Mouse (Mus musculus): ENCODE data around the gene Fmo5. TPM values are rescaled to one million over a fixed set of nuclear protein-coding genes. Genes with fewer than 3 reads are reported as not detected.

Fmo5 gene
- total RNA-seq, 2 experiments from 2014 or later, result 1.8 TPM

GRCm38 (mm10) chr3:97629941-97630340, 1.3 kb downstream of the Fmo5 start:
- ATAC-seq (replicated peaks; ENCODE audit: poor library complexity, severe bottlenecking), result no peak

DNA sequence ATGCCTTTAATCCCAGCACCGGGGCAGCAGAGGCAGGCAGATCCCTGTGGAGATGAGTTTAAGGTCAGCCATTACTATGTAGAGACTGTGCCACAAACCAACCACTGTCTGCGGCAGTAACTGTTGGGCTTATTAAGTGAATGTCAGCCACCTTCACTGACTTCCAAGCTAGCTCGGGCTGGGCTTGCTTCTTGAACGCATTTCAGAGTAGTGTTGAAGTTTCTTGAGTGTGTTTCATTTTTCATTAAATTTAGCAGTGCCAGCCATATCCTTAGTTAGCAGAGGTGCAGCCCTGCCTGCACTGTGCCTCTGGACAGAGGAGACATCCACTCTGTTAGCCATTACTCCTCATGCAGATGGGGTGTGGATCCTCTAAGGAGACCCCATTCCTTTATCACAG, 2.1 kb downstream of the Fmo5 start:
- ATAC-seq (replicated peaks; ENCODE audit: poor library complexity, severe bottlenecking), result no peak

- ATAC-seq (replicated peaks; ENCODE audit: poor library complexity, severe bottlenecking), result peak; percentile 72
These were observed 2.8 kb downstream of the Fmo5 start for GRCm38 (mm10) chr3:97631258-97631860.

GRCm38 (mm10) chr3:97633456-97633855, 4.9 kb downstream of the Fmo5 start:
- no peak for ATAC-seq (replicated peaks; ENCODE audit: poor library complexity, severe bottlenecking)

DNA sequence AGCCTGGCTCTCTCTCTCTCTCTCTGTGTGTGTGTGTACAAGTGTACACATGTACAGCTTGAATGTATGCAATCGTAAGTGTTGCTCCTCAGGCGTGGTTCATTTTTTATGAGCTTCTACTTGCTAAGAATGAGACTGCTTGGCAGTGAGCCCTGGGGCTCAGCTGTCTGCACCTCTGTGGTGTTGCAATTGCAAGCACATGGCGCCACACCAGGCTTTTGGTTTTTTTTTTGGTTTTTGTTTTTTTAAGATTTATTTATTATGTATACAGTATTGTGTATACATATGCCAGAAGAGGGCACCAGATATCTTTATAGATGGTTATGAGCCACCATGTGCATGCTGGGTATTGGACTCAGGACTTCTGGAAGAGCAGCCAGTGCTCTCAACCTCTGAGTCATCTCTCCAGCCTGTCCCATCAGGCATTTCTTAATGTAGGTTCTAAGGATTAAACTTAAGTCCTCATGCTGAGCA, 5.7 kb downstream of the Fmo5 start:
- peak; percentile 65 for ATAC-seq (replicated peaks; ENCODE audit: poor library complexity, severe bottlenecking)

DNA sequence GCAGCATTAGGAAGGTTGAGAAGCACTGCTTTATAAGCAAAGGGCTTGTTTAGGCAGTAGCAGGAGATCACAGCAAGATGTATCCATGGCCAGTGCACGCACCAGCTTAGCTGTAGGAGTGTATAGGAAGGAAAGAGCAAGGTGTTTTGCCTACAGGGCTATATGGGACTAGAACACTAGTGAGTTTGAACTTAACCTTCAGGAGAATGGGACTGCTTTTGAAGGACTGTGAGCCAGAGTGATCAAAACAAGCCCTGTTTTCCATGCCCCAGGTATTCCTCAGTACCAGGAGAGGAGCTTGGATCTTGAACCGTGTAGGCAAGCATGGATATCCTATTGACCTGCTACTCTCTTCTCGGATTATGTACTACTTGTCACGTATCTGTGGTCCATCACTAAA, 12.8 kb downstream of the Fmo5 start:
- no peak for ATAC-seq (replicated peaks; ENCODE audit: poor library complexity, severe bottlenecking)

DNA sequence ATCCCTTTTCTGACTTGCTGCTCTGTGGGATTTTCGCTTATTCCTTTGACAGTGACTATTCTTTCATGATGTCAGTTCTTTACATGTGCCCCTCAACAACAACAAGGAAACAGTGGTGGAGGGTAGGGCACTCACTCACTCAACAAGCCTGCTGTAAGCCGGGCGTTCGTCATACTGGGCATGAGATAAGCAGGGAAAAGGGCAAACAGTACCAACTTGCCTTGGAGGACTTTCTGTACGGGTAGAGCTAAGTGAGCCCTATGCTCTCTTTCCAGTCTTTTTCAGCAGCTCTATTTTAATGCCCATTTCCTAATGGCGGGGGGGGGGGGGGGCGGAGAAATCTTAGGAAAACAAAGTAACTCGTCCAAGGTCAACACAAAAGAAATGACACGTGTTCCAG, 13.4 kb downstream of the Fmo5 start:
- no peak for ATAC-seq (replicated peaks; ENCODE audit: poor library complexity, severe bottlenecking)

- no peak for ATAC-seq (replicated peaks; ENCODE audit: poor library complexity, severe bottlenecking)
These were observed 19.9 kb downstream of the Fmo5 start for GRCm38 (mm10) chr3:97648518-97648917.

DNA sequence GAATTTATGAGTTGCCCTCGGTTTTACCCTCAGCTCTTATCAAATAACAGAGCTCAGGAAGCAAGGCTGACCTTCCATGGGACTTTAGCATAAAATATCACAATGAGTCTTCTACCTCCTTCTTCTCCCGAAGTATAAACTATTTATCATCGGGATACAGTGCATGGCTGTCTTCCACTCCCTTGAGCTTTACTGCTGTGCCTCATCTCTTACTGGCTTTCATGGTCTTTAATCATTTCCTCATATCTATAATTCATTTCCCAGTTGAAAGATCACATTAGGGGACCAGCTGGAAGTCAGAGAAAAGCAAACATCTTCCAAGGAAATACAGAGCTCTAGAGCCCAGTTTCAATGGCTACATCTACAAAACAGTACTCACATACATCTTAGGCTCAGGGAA, 20.4 kb downstream of the Fmo5 start:
- no peak for ATAC-seq (replicated peaks; ENCODE audit: poor library complexity, severe bottlenecking)

DNA sequence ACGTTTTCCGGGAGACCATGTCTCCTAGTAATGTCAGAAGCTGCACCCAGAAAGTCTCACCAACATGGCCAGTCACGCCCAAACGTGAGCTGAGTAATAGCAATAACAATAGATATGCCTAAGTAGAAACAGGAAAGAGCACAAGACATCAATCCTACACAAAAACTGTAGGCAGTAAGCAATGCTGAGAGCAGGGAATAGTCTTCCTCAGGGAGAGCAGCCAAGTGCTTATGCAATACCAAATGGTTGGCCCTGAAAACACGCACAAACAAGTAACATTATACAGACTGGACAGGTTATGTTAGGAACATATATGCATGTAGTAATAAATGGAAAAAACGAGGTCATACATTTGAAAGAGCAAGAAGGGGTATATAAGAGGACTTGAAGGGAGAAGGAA, 20.9 kb downstream of the Fmo5 start:
- no peak for ATAC-seq (replicated peaks; ENCODE audit: poor library complexity, severe bottlenecking)

- ATAC-seq (replicated peaks; ENCODE audit: poor library complexity, severe bottlenecking), result no peak
These were observed 23.0 kb downstream of the Fmo5 start for GRCm38 (mm10) chr3:97651604-97652003.

DNA sequence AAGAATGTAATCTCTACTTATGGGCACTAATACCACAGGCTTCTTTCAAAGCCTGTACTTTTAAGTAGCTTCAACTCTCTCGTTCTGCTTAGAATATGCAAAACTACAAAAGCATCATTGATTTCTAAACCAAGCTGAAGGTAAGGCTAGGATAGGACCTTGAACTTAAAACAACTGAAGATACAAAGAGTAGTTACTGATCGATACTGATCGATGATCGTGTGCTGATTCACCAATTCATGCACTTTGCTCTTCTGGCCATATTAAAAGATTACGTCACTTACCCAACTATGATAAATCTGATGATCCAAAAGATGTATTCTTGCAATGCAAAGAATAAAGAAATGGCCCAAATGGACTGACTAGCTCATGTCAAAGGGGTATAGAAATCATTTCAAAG, 25.2 kb downstream of the Fmo5 start:
- no peak for ATAC-seq (replicated peaks; ENCODE audit: poor library complexity, severe bottlenecking)

DNA sequence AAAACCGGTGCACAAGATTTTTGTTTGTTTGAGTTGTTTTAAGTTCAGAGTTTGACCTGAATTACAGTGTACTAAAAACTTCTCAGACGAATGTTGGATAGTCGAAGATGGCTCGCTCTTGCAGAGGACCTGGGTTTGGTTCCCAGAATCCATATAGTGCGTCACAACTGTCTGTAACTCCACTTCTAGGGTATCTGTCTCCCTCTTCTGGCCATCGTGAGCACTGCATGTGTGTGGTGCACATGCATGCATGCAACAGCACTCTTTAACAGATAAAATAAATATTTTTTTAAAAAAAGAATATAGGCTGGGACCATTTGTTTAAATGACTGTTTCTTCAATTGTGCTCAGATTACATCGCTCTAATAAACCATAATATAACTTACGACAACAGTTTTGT, 26.3 kb downstream of the Fmo5 start:
- no peak for ATAC-seq (replicated peaks; ENCODE audit: poor library complexity, severe bottlenecking)

GRCm38 (mm10) chr3:97657655-97658411, 29.2 kb downstream of the Fmo5 start, which contains the start of gene Prkab2:
TSS of gene Prkab2 (plus strand) at chr3:97658193.
- ATAC-seq (replicated peaks; ENCODE audit: poor library complexity, severe bottlenecking), result peak; percentile 87

- ATAC-seq (replicated peaks; ENCODE audit: poor library complexity, severe bottlenecking), result peak; percentile 60
These were observed 30.0 kb downstream of the Fmo5 start for GRCm38 (mm10) chr3:97658426-97659193.

GRCm38 (mm10) chr3:97659746-97660145, 31.1 kb downstream of the Fmo5 start:
- no peak for ATAC-seq (replicated peaks; ENCODE audit: poor library complexity, severe bottlenecking)

GRCm38 (mm10) chr3:97661206-97661605, 32.6 kb downstream of the Fmo5 start:
- peak; percentile 40 for ATAC-seq (replicated peaks; ENCODE audit: poor library complexity, severe bottlenecking)

- peak; percentile 53 for ATAC-seq (replicated peaks; ENCODE audit: poor library complexity, severe bottlenecking)
These were observed 36.9 kb downstream of the Fmo5 start for GRCm38 (mm10) chr3:97665525-97665924.

DNA sequence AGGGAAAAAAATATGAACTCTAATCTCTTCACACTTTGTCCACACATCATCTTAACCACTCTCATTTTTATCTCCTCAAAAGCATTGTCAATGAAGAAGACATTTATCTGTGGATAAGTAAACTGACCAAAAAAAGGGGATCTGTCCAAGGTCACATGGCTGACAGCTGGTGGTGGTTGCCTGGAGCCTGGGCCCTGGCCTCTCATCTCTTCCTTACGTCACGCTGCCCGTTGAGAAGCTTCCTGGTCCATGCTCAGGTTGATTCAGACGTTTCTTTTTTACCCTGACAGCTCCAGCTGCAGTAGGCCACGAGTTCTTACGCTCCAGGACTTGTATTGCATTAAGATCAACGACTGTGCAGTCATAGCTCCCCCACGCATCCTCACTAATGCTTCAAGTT, 37.5 kb downstream of the Fmo5 start:
- ATAC-seq (replicated peaks; ENCODE audit: poor library complexity, severe bottlenecking), result peak; percentile 69

- ATAC-seq (replicated peaks; ENCODE audit: poor library complexity, severe bottlenecking), result no peak
These were observed 38.6 kb downstream of the Fmo5 start for GRCm38 (mm10) chr3:97667093-97667675.

DNA sequence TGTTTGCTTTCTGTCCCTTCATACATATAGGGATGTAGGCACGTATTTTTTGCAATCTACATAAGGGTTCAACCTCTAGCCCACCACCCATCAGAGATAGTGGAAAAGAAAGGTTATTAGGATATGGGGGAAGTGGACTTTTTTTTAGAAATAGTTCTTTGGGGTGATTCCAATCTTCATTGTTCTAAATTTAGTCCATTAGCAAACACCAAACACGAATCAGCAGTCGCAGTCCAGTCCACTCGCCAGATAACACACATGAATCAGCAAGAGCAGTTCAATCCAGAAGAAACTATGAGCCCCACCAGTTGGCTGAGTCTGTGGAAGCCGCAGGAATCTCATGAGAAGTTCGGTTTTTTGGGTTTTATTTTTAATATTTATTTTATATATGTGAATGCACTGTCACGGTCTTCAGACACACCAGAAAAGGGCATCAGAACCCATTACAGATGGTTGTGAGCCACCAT, 46.1 kb downstream of the Fmo5 start, which contains the start of gene Gm17651:
Gene Gm17651, minus strand, starts transcription at position 51 of the 467 bp plus-strand sequence.
- ATAC-seq (replicated peaks; ENCODE audit: poor library complexity, severe bottlenecking), result no peak

Data from granulocyte monocyte progenitor cell, adult 5-6 weeks (primary cell).